Mouse (Mus musculus) cerebellum, adult (tissue): ENCODE data around the gene Olfr868.

ENCODE experiments used
- ATAC-seq: cut with Nextera tagmentation; 2 replicates; pipeline ENCODE4 v1.9.2; 2017; ENCODE audit warnings: mild to moderate bottlenecking, moderate library complexity, mixed read lengths; ENCODE audit not compliant: insufficient number of reproducible peaks, low FRiP score, low TSS enrichment

The Olfr868 gene

DNA sequence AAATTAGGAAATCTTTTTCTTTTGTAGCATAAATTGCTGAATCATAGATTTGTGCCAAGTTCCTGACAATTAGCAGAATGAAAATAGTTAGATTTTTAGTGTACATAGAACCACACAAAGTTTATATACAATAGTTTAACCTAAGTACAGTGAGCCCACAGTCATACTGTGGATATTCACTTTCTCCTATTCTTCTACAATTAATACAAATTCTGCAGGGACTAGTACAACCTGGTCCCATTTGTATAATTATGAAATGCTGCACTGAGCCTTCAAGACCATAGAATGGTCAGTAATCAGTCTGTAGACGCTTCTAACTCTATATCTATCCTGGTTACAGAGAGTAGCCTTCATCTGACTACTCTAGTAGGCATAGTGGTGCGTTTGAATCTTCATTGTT is at the start of gene Olfr868:
Gene Olfr868, plus strand, starts transcription at position 301 of the 400 bp plus-strand sequence.
- ATAC-seq: no peak

DNA sequence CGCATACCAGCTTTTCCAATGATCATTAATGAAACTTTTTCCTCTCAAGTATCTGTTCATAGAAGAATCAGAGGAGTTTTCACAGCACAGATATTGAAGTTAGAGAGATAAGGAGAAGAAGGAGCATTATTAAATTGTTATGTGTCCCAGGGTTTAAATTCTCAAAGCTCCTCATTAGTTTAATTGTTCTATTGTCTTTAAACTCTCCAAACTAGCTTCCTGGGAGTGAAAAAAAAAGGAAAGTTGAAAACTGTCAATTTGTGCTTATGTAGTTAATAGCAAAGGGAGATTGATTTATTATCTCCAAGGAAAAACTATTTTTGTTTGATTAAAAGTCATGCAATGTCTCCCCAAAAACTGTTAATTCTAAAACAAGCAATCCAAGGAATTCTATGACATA is 41.0 kb upstream of the Olfr868 start, which contains the start of gene Olfr867:
Gene Olfr867, minus strand, starts transcription at position 101 of the 400 bp plus-strand sequence.
- no peak for ATAC-seq

DNA sequence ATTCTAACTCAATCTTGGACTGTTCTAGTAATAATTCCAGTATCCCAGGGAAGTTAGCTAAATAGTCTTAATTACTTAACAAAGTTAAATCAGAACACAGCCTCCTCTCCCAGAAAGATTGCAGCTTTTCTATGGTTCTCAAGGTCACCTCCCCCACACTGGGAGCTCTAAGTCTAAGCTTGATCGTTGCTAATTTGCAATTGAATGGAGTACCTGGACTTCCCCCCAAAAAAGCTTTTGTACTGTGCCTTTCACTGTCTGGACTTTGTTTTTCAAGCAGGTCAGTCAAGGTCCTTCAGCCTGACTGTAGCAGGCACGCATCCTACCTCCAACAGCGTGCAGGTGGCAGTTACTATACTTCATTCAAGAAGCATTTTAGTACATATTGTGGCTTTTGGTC is 28.2 kb upstream of the Olfr868 start:
- no peak for ATAC-seq

DNA sequence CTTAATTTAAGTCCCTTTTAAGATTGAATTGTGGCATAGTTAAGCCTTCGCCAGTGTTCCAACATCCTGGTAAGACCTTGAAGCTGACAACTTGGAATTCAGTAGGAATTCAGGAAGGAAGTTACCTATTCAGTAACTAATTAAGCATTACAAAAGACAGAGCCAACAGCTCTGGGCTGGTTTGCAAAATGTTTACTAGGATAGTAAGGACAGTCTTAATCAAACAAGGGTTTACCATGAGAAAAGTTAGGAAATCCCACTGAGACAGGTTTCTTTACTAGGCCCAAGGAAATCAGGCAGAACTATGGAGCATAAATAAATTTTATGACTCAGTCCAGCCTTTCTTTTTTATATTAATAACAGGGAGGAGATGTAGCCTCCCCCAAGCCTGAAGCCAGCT is 27.1 kb upstream of the Olfr868 start:
- no peak for ATAC-seq

DNA sequence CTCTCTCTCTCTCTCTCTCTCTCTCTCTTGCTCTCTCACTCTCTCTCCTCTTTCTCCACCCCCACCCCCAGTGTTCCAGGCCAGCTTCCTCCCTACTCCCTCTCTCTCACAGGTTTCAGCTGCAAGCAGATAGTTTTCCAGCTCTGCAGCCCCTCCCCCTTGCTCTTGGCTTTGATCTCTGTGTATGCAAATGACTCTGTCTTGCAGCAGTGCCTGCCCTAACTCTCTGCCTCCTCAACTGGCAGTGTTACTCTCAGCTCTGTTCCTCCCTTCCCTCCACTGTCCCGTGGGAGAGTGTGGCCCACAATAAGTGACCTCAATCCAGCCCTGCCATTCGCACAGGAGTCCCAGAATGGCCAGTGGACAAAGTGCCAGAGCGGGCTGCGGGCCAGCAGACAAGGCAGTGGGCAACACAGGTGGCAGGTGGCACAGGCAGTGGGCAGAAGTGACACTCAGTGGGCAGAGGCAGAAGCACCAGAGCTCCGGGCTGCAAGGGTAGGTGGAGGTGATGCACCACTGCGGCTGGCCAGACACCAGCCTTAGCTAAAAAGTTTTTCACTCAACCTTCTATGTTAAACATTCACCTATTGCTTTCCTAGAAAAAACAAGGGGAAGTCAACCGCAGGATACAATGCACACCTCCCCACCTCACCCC is 24.8 kb upstream of the Olfr868 start:
- no peak for ATAC-seq

DNA sequence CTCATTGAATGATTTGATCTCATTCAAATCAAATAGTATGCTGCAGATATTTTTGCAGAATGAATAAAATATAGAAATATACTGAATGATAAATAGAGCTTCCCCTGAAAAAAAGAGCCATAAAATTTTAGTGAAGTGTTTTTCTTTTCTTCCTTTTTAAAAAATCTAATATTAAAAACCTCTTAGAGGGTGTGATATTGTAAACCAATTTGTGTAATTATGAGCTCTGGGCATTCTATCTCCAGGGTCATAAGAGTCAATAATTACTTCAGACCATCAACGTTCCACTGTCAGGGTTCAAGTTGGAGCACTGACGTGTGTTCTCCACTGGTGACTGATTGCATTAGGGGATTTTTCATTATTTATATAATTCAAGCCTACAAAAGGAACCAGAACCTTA is 30.3 kb downstream of the Olfr868 start, which contains the start of gene Olfr869:
Gene Olfr869, plus strand, starts transcription at position 301 of the 400 bp plus-strand sequence.
- no peak for ATAC-seq

DNA sequence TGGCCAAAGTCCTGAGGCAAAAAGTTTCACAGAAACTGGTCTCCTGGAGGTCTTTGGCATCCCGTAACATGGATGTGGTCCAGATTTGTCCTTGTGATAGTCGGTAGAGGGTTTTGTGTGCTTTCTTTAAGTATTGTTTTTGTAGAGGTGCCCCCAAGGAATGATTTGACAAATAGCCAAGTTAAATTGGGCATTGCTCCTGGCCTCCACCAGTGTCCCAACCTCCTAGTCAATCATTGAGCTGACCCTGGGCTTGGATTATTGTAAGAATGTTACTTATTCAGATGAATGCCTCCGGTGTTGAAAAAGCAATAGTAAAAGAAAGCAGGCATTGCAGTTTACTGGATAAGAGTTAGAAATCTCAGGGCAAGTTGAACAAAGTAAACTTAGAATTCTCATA is 51.3 kb downstream of the Olfr868 start:
- ATAC-seq: no peak
